Mouse (Mus musculus) embryonic facial prominence, embryonic 15.5 days (tissue): Measurements from ENCODE around the gene Btbd35f2. TPM values are rescaled to one million over a fixed set of nuclear protein-coding genes. Genes with fewer than 3 reads are reported as not detected.
"Not testable (repeated sequence)": the region's sequence is repeated elsewhere in the genome, so short reads cannot be mapped to it uniquely, and the experiment has no call there.

Experiments used
- ATAC-seq: fragments of 200-750 bp; cut with Nextera tagmentation; 2 replicates; pipeline ENCODE4 v1.8.0; 2017; ENCODE audit warnings: low read depth, moderate TSS enrichment; ENCODE audit not compliant: insufficient number of reproducible peaks, low FRiP score, low TSS enrichment
- H3K27ac ChIP-seq: fragments of 300-500 bp; sonication (generic); replicated peaks from 2 replicates; pipeline ENCODE4 v1.5.1; 2015; ENCODE audit warnings: mild to moderate bottlenecking, inconsistent platforms
- H3K27me3 ChIP-seq: fragments of 300-500 bp; sonication (generic); 2 replicates; pipeline ENCODE4 v1.6.1; 2015; ENCODE audit warnings: inconsistent platforms
- H3K36me3 ChIP-seq: fragments of 300-500 bp; sonication (generic); 2 replicates; pipeline ENCODE4 v1.6.1; 2015; ENCODE audit warnings: mild to moderate bottlenecking, inconsistent platforms
- H3K4me1 ChIP-seq: fragments of 300-500 bp; sonication (generic); 2 replicates; pipeline ENCODE4 v1.6.1; 2015; ENCODE audit warnings: inconsistent platforms
- H3K4me2 ChIP-seq: fragments of 300-500 bp; sonication (generic); replicated peaks from 2 replicates; pipeline ENCODE4 v1.6.1; 2015; ENCODE audit warnings: mild to moderate bottlenecking, inconsistent platforms
- H3K4me3 ChIP-seq: fragments of 300-500 bp; sonication (generic); replicated peaks from 2 replicates; pipeline ENCODE4 v1.5.1; 2015; ENCODE audit warnings: mild to moderate bottlenecking, inconsistent platforms
- H3K9ac ChIP-seq: fragments of 300-500 bp; sonication (generic); 2 replicates; pipeline ENCODE4 v1.6.1; 2015; ENCODE audit warnings: inconsistent platforms
- H3K9me3 ChIP-seq: fragments of 300-500 bp; sonication (generic); replicated peaks from 2 replicates; pipeline ENCODE4 v1.6.1; 2016; ENCODE audit warnings: inconsistent platforms
- WGBS: fragments of 180-500 bp; shearing (Covaris S2); methylation state at CpG from one replicate; pipeline ENCODE4 v1.1.7; 2015; 5-methylcytosine and 5-hydroxymethylcytosine counted together
- polyA plus RNA-seq: library from polyadenylated mRNA; unstranded; fragments of >200 nt; fragmentation: Nextera tagmentation; extraction: Ambion mirVana; gene quantifications from 2 replicates; pipeline ENCODE4 v1.2.1, GENCODE M21; 2015

Btbd35f2 gene
- polyA plus RNA-seq = not detected in 2 replicates

DNA sequence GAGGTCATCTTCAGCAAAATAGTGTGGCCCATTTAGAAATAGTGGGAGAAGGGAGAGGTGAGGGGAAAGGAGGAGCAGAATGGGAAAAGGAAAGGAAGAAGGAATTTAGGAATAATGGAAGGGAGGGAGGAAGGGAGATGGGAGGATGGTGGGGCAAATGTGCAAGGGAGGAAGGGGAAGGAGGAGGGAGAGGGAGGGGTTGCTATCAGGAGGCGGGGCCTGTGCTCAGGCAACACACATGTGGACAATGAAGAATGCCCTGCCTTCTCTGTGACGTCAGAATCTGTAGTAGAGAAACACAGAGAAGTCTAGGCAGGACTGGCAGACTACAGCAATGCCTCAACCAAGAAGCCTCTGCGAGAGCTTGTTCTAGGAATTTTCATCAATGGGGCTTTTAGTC lies at the start of gene Btbd35f2:
Gene Btbd35f2, plus strand, starts transcription at position 301 of the 400 bp plus-strand sequence.
- H3K27me3 ChIP-seq, H3K36me3 ChIP-seq, H3K4me2 ChIP-seq, ATAC-seq, H3K4me3 ChIP-seq, H3K4me1 ChIP-seq, H3K9me3 ChIP-seq, H3K9ac ChIP-seq, H3K27ac ChIP-seq: not testable (repeated sequence)
- WGBS = no CpG with 5 or more reads among the region's 3 CpGs

Other genes with a start within 250 kb of the Btbd35f2 start
- gene Btbd35f22, start 230.6 kb upstream of the Btbd35f2 start, polyA plus RNA-seq = not detected in 2 replicates